15 mouse cellular contexts compared by ENCODE assay signal in the genomic region with DNA sequence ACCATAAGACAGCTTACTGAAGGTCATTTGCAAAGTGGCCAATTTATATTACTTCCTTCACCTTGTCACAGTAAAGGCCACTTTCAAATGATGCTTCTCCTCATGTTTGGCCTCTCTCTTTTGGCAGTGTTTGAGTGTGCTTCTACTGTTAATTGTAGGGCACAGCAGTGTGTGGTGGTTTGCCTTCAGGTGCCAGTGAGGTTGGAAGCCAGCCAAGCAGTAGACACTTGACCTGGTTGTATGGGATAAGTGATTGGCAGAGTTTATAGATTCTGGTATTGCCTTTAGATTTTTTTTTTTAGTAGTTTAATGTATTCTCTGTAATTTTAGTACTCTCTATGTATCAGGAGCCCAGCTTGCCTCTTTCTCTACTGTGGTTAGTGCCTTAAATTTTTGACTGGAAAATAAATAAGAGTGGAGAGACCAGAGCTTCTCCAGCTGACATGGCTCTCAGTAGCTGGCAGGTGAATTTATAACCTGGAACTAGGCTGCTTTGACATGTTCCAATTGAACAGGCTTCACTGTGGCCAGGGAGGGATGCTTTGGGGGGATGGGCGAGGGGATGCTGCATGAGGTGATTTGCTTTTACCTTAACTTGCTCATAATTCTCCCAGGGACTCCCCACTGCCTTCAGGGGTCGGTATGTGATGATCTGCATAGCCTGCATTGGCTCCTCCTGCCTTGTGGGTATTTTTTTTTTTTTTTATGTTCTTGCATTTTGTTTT.
"Had no signal": no experiment of that assay in that cellular context is flagged by ENCODE, and none has a peak within 500 bp of the region (broad histone marks: within the 10 kb centered on the region; RNA-seq: fewer than 3 reads in every experiment).

No protein-coding gene starts in this region.

- H3K36me3 ChIP-seq: intestine, embryonic 15.5 days; limb, embryonic 15.5 days; liver, embryonic 12.5 days; midbrain, embryonic 12.5 days; neural tube, embryonic 13.5 days had no signal

- H3K4me3 ChIP-seq: intestine, embryonic 15.5 days; layer of hippocampus, adult 2 months; left cerebral cortex, adult 2 months; limb, embryonic 15.5 days; liver, embryonic 12.5 days; midbrain, embryonic 12.5 days; neural tube, embryonic 13.5 days had no signal

- H3K9me3 ChIP-seq: intestine, embryonic 15.5 days; limb, embryonic 15.5 days; liver, embryonic 12.5 days; midbrain, embryonic 12.5 days; neural tube, embryonic 13.5 days had no signal

- ATAC-seq: intestine, embryonic 15.5 days; liver, embryonic 12.5 days; midbrain, embryonic 16.5 days had no signal

- DNase-seq: lung, embryonic 14.5 days; lung, postnatal 10 days; retina, postnatal 1 day; right cerebral cortex, postnatal 4 days; spleen, adult 18-20 months; thymus, adult 2 months; thymus, postnatal 25 days had no signal

- H3K4me1 ChIP-seq: intestine, embryonic 15.5 days; limb, embryonic 15.5 days; liver, embryonic 12.5 days; midbrain, embryonic 12.5 days; neural tube, embryonic 13.5 days had no signal

- H3K4me2 ChIP-seq: intestine, embryonic 15.5 days; limb, embryonic 15.5 days; liver, embryonic 12.5 days; lung, embryonic 14.5 days; midbrain, embryonic 12.5 days; neural tube, embryonic 13.5 days had no signal

- H3K9ac ChIP-seq: intestine, embryonic 15.5 days; limb, embryonic 15.5 days; liver, embryonic 12.5 days; lung, embryonic 14.5 days; midbrain, embryonic 12.5 days; neural tube, embryonic 13.5 days had no signal

- H3K27ac ChIP-seq: intestine, embryonic 15.5 days; layer of hippocampus, adult 2 months; left cerebral cortex, adult 2 months; limb, embryonic 15.5 days; liver, embryonic 12.5 days; midbrain, embryonic 12.5 days; neural tube, embryonic 13.5 days had no signal

- H3K27me3 ChIP-seq: intestine, embryonic 15.5 days; limb, embryonic 15.5 days; liver, embryonic 12.5 days; midbrain, embryonic 12.5 days; neural tube, embryonic 13.5 days had no signal
